Mouse (Mus musculus) Patski (cell line): ENCODE measurements around the gene Gm20219. TPM values are rescaled to one million over a fixed set of nuclear protein-coding genes. Genes with fewer than 3 reads are reported as not detected.

Experiments used
- ATAC-seq: fragments of 100-300 bp; one replicate; pipeline ENCODE4 v1.8.0; 2021
- CTCF ChIA-PET: fragments of 350-600 bp; sonication (Branson Sonifier 250); formaldehyde crosslinking; loops from one replicate; lab custom pipeline; 2022; ENCODE audit warnings: inconsistent platforms; lab: Charles Lee
- POLR2A ChIA-PET: fragments of 350-600 bp; sonication (Branson Sonifier 250); formaldehyde crosslinking; loops from one replicate; lab custom pipeline; 2022; ENCODE audit warnings: antibody characterized with exemption, inconsistent platforms; lab: Charles Lee
- DNase-seq: peaks from one replicate; pipeline ENCODE4 v3.0.0-alpha.2; 2011; ENCODE audit warnings: low read depth, low spot score
- H3K27me3 ChIP-seq: fragments of 371-371 bp; one replicate; pipeline ENCODE4 v1.5.1; 2021
- CTCF ChIP-seq: fragments of 100-300 bp; IDR thresholded peaks from one replicate; pipeline ENCODE4 v1.5.1; 2021
- in situ Hi-C: fragments of 300-500 bp; cut with MboI; formaldehyde crosslinking; loops from 3 replicates; pipeline ENCODE4 v1.11.1; 2018; ENCODE audit warnings: low pct_unique_long_range_greater_than_20kb, mixed read lengths
- polyA plus RNA-seq: library from polyadenylated mRNA; unstranded; gene quantifications from one replicate; pipeline ENCODE4 v1.2.3, GENCODE M21; 2021

The Gm20219 gene
- polyA plus RNA-seq, 1 experiment from 2014 or later = 1.5 TPM

GRCm38 (mm10) chr17:56583611-56584256 is 29.5 kb upstream of the Gm20219 start:
- H3K27me3 ChIP-seq = no peaks in the 10 kb centered on the region
- CTCF ChIA-PET = no interaction called here
- in situ Hi-C loops = no loop called here
- DNase-seq (no peak), ATAC-seq (peak; percentile 15)
- TF ChIP-seq CTCF = no peak
- POLR2A ChIA-PET = interaction anchor here (1.2 to 2.8 kb wide), 2 partner anchors 10 to 30 kb away, joined by 3 to 10 read pairs; no protein-coding TSS in a partner anchor

GRCm38 (mm10) chr17:56583071-56583470 is 28.9 kb upstream of the Gm20219 start:
- CTCF ChIA-PET = no interaction called here
- H3K27me3 ChIP-seq = no peaks in the 10 kb centered on the region
- no peak for ATAC-seq
- in situ Hi-C loops = no loop called here
- no peak for DNase-seq
- POLR2A ChIA-PET = interaction anchor here (0.6 to 2.8 kb wide), 2 partner anchors 9 to 29 kb away, joined by 3 to 10 read pairs; no protein-coding TSS in a partner anchor
- TF ChIP-seq CTCF = no peak

- ATAC-seq (no peak), DNase-seq (no peak)
- in situ Hi-C loops = no loop called here
- CTCF ChIA-PET = interaction anchor here (0.8 kb wide), 1 partner anchor 15 kb away, joined by 3 read pairs; no protein-coding TSS in a partner anchor
- POLR2A ChIA-PET = no interaction called here
- TF ChIP-seq CTCF = no peak
- no peaks in the 10 kb centered on the region for H3K27me3 ChIP-seq
Observed at GRCm38 (mm10) chr17:56572939-56573338, 18.8 kb upstream of the Gm20219 start.

- no peak for ATAC-seq
- H3K27me3 ChIP-seq = no peaks in the 10 kb centered on the region
- no peak for TF ChIP-seq CTCF
- DNase-seq = no peak
- in situ Hi-C loops = no loop called here
- ChIA-PET CTCF (no interaction called here), POLR2A (no interaction called here)
Observed at GRCm38 (mm10) chr17:56572154-56572553, 18.0 kb upstream of the Gm20219 start.

- TF ChIP-seq CTCF = no peak
- POLR2A ChIA-PET = no interaction called here
- ATAC-seq (no peak), DNase-seq (no peak)
- CTCF ChIA-PET = no interaction called here
- H3K27me3 ChIP-seq = no peaks in the 10 kb centered on the region
- in situ Hi-C loops = no loop called here
Observed at GRCm38 (mm10) chr17:56570287-56570686, 16.1 kb upstream of the Gm20219 start.

GRCm38 (mm10) chr17:56567370-56567769 is 13.2 kb upstream of the Gm20219 start:
- ChIA-PET CTCF (interaction anchor here (2.1 kb wide), 1 partner anchor 9 kb away, joined by 13 read pairs; no protein-coding TSS in a partner anchor), POLR2A (interaction anchor here (1.2 kb wide), 1 partner anchor 12 kb away, joined by 7 read pairs; no protein-coding TSS in a partner anchor)
- ATAC-seq = no peak
- in situ Hi-C loops = loop anchor here (5.0 kb wide), 1 partner anchor 85 kb away; no protein-coding TSS in a partner anchor
- H3K27me3 ChIP-seq = no peaks in the 10 kb centered on the region
- DNase-seq = no peak
- TF ChIP-seq CTCF = no peak

GRCm38 (mm10) chr17:56566918-56567317 is 12.7 kb upstream of the Gm20219 start:
- H3K27me3 ChIP-seq = no peaks in the 10 kb centered on the region
- ATAC-seq (no peak), DNase-seq (no peak)
- POLR2A ChIA-PET = no interaction called here
- in situ Hi-C loops = loop anchor here (5.0 kb wide), 1 partner anchor 85 kb away; no protein-coding TSS in a partner anchor
- TF ChIP-seq CTCF = no peak
- CTCF ChIA-PET = no interaction called here

GRCm38 (mm10) chr17:56566293-56566692 is 12.1 kb upstream of the Gm20219 start:
- TF ChIP-seq CTCF = no peak
- CTCF ChIA-PET = no interaction called here
- in situ Hi-C loops = loop anchor here (5.0 kb wide), 1 partner anchor 86 kb away; no protein-coding TSS in a partner anchor
- ATAC-seq = no peak
- POLR2A ChIA-PET = no interaction called here
- H3K27me3 ChIP-seq = no peaks in the 10 kb centered on the region
- DNase-seq = no peak

- ChIA-PET CTCF (no interaction called here), POLR2A (no interaction called here)
- in situ Hi-C loops = no loop called here
- DNase-seq = no peak
- TF ChIP-seq CTCF = no peak
- H3K27me3 ChIP-seq = no peaks in the 10 kb centered on the region
- ATAC-seq = no peak
Observed at GRCm38 (mm10) chr17:56561866-56562265, 7.7 kb upstream of the Gm20219 start.

- ATAC-seq (no peak), DNase-seq (no peak)
- H3K27me3 ChIP-seq = no peaks in the 10 kb centered on the region
- no peak for TF ChIP-seq CTCF
- CTCF ChIA-PET = interaction anchor here (1.9 to 2.7 kb wide), 4 partner anchors 8 to 109 kb away, joined by 8 to 14 read pairs (median 11); no protein-coding TSS in a partner anchor
- POLR2A ChIA-PET = interaction anchor here (0.7 kb wide), 1 partner anchor 96 kb away, joined by 3 read pairs; no protein-coding TSS in a partner anchor
- in situ Hi-C loops = no loop called here
Observed at GRCm38 (mm10) chr17:56560131-56560530, 5.9 kb upstream of the Gm20219 start.

- POLR2A ChIA-PET = interaction anchor here (1.2 kb wide), 1 partner anchor 11 kb away, joined by 4 read pairs; no protein-coding TSS in a partner anchor
- no peaks in the 10 kb centered on the region for H3K27me3 ChIP-seq
- CTCF ChIA-PET = interaction anchor here (0.8 to 2.7 kb wide), 10 partner anchors 9 to 208 kb away, joined by 3 to 14 read pairs (median 6); no protein-coding TSS in a partner anchor
- in situ Hi-C loops = no loop called here
- no peak for ATAC-seq
- DNase-seq = no peak
- no peak for TF ChIP-seq CTCF
Observed at GRCm38 (mm10) chr17:56559386-56559785, 5.2 kb upstream of the Gm20219 start.
